Comparison of ENCODE assay signal across 8 mouse cellular contexts in the genomic region with DNA sequence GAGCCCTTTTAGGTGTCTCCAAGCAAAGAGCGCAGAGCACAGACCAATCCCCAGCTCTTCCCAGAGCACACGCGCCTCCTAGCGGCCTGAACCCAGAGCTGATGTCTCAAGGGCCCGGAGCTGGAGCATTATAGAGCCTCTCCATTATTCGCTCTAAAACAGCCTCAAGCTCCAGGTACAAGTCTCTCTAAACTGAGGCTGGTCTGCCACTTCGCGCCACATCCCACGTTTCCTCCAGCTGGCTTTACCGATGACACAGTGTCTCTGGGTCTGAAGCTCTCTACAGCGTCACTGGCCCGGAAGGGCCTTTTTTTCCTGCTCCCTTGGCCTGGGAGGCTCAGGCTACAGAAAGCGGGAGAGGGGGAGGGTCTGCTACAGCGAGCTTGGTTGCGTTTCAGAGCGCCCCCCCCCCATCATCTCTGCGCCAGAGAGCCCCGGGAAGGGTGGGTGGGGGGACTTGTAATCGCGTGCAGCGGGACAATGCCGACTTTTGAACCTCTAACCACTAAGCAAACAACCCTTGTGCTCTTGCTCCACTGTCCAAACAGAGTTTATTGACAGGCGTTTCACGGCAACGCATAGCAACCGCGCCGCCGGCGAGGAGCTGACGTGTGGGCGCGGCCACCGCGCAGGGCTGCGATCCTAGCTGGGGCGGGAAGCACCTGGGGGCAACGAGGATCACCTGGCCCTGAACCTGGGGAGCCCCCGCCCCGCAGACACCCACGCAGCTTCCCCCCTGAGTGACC. TPM values are rescaled to one million over a fixed set of nuclear protein-coding genes. Genes with fewer than 3 reads are reported as not detected.
DNase-seq lines count a peak whose midpoint lies in the region; ATAC-seq and TF ChIP-seq lines count a peak whose summit lies in the region.

No protein-coding gene starts in this region.

- H3K36me3 ChIP-seq in embryonic facial prominence, embryonic 15.5 days = no peaks in the 10 kb centered on the region
- no peaks in the 10 kb centered on the region for H3K36me3 ChIP-seq in intestine, embryonic 14.5 days (ENCODE audit: control insufficient read depth, insufficient read depth, low read length)
- H3K36me3 ChIP-seq in liver, embryonic 16.5 days (ENCODE audit: control insufficient read depth, insufficient read depth) = no peaks in the 10 kb centered on the region
- no peaks in the 10 kb centered on the region for H3K36me3 ChIP-seq in neural tube, embryonic 12.5 days

- peak overlapping the region; percentile 27 for H3K4me2 ChIP-seq in embryonic facial prominence, embryonic 15.5 days (replicated peaks)
- peak overlapping the region; percentile 46 for H3K4me2 ChIP-seq in intestine, embryonic 14.5 days (ENCODE audit: low read length)
- H3K4me2 ChIP-seq in liver, embryonic 16.5 days (ENCODE audit: low read depth, low read length) = peak overlapping the region; percentile 43
- H3K4me2 ChIP-seq in neural tube, embryonic 12.5 days (replicated peaks) = peak overlapping the region; percentile 53

- 0 out of 2 replicates have a peak, but pooled peaks have one; percentile 19 for ATAC-seq in embryonic facial prominence, embryonic 15.5 days (ENCODE audit: insufficient number of reproducible peaks, low FRiP score, low TSS enrichment, low read depth)
- peak; percentile 87 for ATAC-seq in intestine, embryonic 14.5 days (replicated peaks; ENCODE audit: low FRiP score, low TSS enrichment, low read depth)
- ATAC-seq in liver, embryonic 16.5 days (ENCODE audit: low read depth) = peak; percentile 90
- ATAC-seq in neural tube, embryonic 12.5 days (ENCODE audit: low FRiP score, low read depth) = peak; percentile 64

- H3K9ac ChIP-seq in embryonic facial prominence, embryonic 15.5 days = no peak overlapping the region
- H3K9ac ChIP-seq in intestine, embryonic 14.5 days (ENCODE audit: low read length) = no peak overlapping the region
- no peak overlapping the region for H3K9ac ChIP-seq in liver, embryonic 16.5 days (ENCODE audit: low read depth, low read length)
- H3K9ac ChIP-seq in neural tube, embryonic 12.5 days = no peak overlapping the region

- H3K4me3 ChIP-seq in left cerebral cortex, adult 2 months = no peak overlapping the region
- peak overlapping the region; percentile 16 for H3K4me3 ChIP-seq in embryonic facial prominence, embryonic 15.5 days (replicated peaks)
- H3K4me3 ChIP-seq in intestine, embryonic 14.5 days (ENCODE audit: low read depth, low read length) = peak overlapping the region; percentile 43
- peak overlapping the region; percentile 39 for H3K4me3 ChIP-seq in liver, embryonic 16.5 days (ENCODE audit: low read depth, low read length)
- peak overlapping the region; percentile 16; the same call in 1 of the 2 replicates for H3K4me3 ChIP-seq in neural tube, embryonic 12.5 days

- intact Hi-C loops in left cerebral cortex, adult 2 months (cut with DNase I) = loop anchor here (5.0 kb wide), 1 partner anchor 72 kb away; no protein-coding TSS in a partner anchor
- intact Hi-C loops in left cerebral cortex, postnatal 10 days (cut with DNase I) = no loop called here
- intact Hi-C loops in left cerebral cortex, postnatal 14 days (cut with DNase I) = no loop called here

- DNase-seq in left cerebral cortex, adult 2 months (ENCODE audit: extremely low spot score in 1 of 2, low spot score in 2 of 2) = no peak
- DNase-seq in left cerebral cortex, postnatal 10 days (ENCODE audit: extremely low spot score in 1 of 2, low spot score in 2 of 2) = no peak
- DNase-seq in T-cell, adult 2 months (ENCODE audit: low spot score) = peak; percentile 21
- peak; percentile 83 for DNase-seq in intestine, embryonic 14.5 days (ENCODE audit: low spot score)
- no peak for DNase-seq in left cerebral cortex, postnatal 14 days (ENCODE audit: low spot score in 2 of 2)

- H3K27me3 ChIP-seq in embryonic facial prominence, embryonic 15.5 days = peaks cover 96% of the 10 kb centered on the region
- H3K27me3 ChIP-seq in intestine, embryonic 14.5 days (replicated peaks; ENCODE audit: control insufficient read depth, insufficient read depth, low read length) = peaks cover 79% of the 10 kb centered on the region
- peaks cover 72% of the 10 kb centered on the region for H3K27me3 ChIP-seq in liver, embryonic 16.5 days (ENCODE audit: control insufficient read depth, insufficient read depth, low read depth, low read length)
- peaks cover 90% of the 10 kb centered on the region for H3K27me3 ChIP-seq in neural tube, embryonic 12.5 days (replicated peaks)

- peak; percentile 62 for TF ChIP-seq CTCF in left cerebral cortex, adult 2 months (IDR thresholded peaks at IDR 0.05)

- H3K27ac ChIP-seq in left cerebral cortex, adult 2 months = no peak overlapping the region
- no peak overlapping the region for H3K27ac ChIP-seq in embryonic facial prominence, embryonic 15.5 days (replicated peaks)
- H3K27ac ChIP-seq in intestine, embryonic 14.5 days (ENCODE audit: low read depth) = peak overlapping the region; percentile 74
- peak overlapping the region; percentile 82 for H3K27ac ChIP-seq in liver, embryonic 16.5 days (ENCODE audit: low read length)
- no peak overlapping the region for H3K27ac ChIP-seq in neural tube, embryonic 12.5 days

- no peaks in the 10 kb centered on the region for H3K9me3 ChIP-seq in embryonic facial prominence, embryonic 15.5 days (replicated peaks)
- no peaks in the 10 kb centered on the region for H3K9me3 ChIP-seq in intestine, embryonic 14.5 days (ENCODE audit: control insufficient read depth, low read length)
- no peaks in the 10 kb centered on the region for H3K9me3 ChIP-seq in liver, embryonic 16.5 days (replicated peaks; ENCODE audit: control insufficient read depth, low read length)
- H3K9me3 ChIP-seq in neural tube, embryonic 12.5 days = no peaks in the 10 kb centered on the region

- under 1% methylated on average over 40 of the region's 41 CpGs for WGBS in embryonic facial prominence, embryonic 15.5 days
- WGBS in intestine, embryonic 14.5 days = under 1% methylated on average over 41 of the region's 41 CpGs
- WGBS in liver, embryonic 16.5 days (ENCODE audit: insufficient replicate concordance) = under 1% methylated on average over 41 of the region's 41 CpGs
- WGBS in neural tube, embryonic 12.5 days = 1% methylated on average over 40 of the region's 41 CpGs

- H3K4me1 ChIP-seq in embryonic facial prominence, embryonic 15.5 days = peaks cover 11% of the 10 kb centered on the region
- no peaks in the 10 kb centered on the region; the same call in 1 of the 2 replicates for H3K4me1 ChIP-seq in intestine, embryonic 14.5 days (replicated peaks; ENCODE audit: control insufficient read depth, insufficient read depth, low read length)
- H3K4me1 ChIP-seq in liver, embryonic 16.5 days (ENCODE audit: control insufficient read depth, low read depth, low read length) = no peaks in the 10 kb centered on the region
- peaks cover 15% of the 10 kb centered on the region; the same call in 1 of the 2 replicates for H3K4me1 ChIP-seq in neural tube, embryonic 12.5 days

RNA-seq across cellular contexts. Expression of a gene that starts 7.6 kb away (rescaled TPM):
- not detected for total RNA-seq in left cerebral cortex, adult 2 months (2021)
- not detected for total RNA-seq in left cerebral cortex, postnatal 10 days (2021)
- polyA plus RNA-seq in embryonic facial prominence, embryonic 15.5 days (2015; fragmentation: Nextera tagmentation; extraction: Ambion mirVana) = not detected in 2 replicates
- polyA plus RNA-seq in intestine, embryonic 14.5 days (2014; fragmentation: Nextera tagmentation; extraction: Ambion mirVana) = 24.0 and 30.2 TPM in 2 replicates
- polyA plus RNA-seq in liver, embryonic 16.5 days (2015; fragmentation: Nextera tagmentation; extraction: Ambion mirVana) = 0.18 TPM in 1 of 2 replicates, not detected in the other
- not detected in 2 replicates for polyA plus RNA-seq in neural tube, embryonic 12.5 days (2016; fragmentation: Nextera tagmentation; extraction: Ambion mirVana)
- not detected for total RNA-seq in left cerebral cortex, postnatal 14 days (2021)

RNA-seq across cellular contexts. Expression of a gene that starts 22.8 kb away (rescaled TPM):
- total RNA-seq in left cerebral cortex, adult 2 months (2021) = not detected
- total RNA-seq in left cerebral cortex, postnatal 10 days (2021) = not detected
- not detected in 2 replicates for polyA plus RNA-seq in embryonic facial prominence, embryonic 15.5 days (2015; fragmentation: Nextera tagmentation; extraction: Ambion mirVana)
- polyA plus RNA-seq in intestine, embryonic 14.5 days (2014; fragmentation: Nextera tagmentation; extraction: Ambion mirVana) = 1.6 and 1.7 TPM in 2 replicates
- polyA plus RNA-seq in liver, embryonic 16.5 days (2015; fragmentation: Nextera tagmentation; extraction: Ambion mirVana) = 1.6 and 1.8 TPM in 2 replicates
- polyA plus RNA-seq in neural tube, embryonic 12.5 days (2016; fragmentation: Nextera tagmentation; extraction: Ambion mirVana) = not detected in 2 replicates
- total RNA-seq in left cerebral cortex, postnatal 14 days (2021) = not detected

RNA-seq across cellular contexts. Expression of a gene that starts 29.7 kb away (rescaled TPM):
- not detected for total RNA-seq in left cerebral cortex, adult 2 months (2021)
- total RNA-seq in left cerebral cortex, postnatal 10 days (2021) = not detected
- not detected in 2 replicates for polyA plus RNA-seq in embryonic facial prominence, embryonic 15.5 days (2015; fragmentation: Nextera tagmentation; extraction: Ambion mirVana)
- 0.79 and 6.4 TPM in 2 replicates for polyA plus RNA-seq in intestine, embryonic 14.5 days (2014; fragmentation: Nextera tagmentation; extraction: Ambion mirVana)
- 0.13 TPM in 1 of 2 replicates, not detected in the other for polyA plus RNA-seq in liver, embryonic 16.5 days (2015; fragmentation: Nextera tagmentation; extraction: Ambion mirVana)
- polyA plus RNA-seq in neural tube, embryonic 12.5 days (2016; fragmentation: Nextera tagmentation; extraction: Ambion mirVana) = not detected in 2 replicates
- not detected for total RNA-seq in left cerebral cortex, postnatal 14 days (2021)

Comparison
In these comparisons a context has a peak if more than half of its experiments do, and no peak if none do; other contexts are left out.
1. DNase-seq: peak in T-cell, adult 2 months (single experiment) and intestine, embryonic 14.5 days (single experiment); none in left cerebral cortex, adult 2 months (0 of 2), left cerebral cortex, postnatal 10 days (0 of 2) and left cerebral cortex, postnatal 14 days (0 of 2).
2. H3K27ac ChIP-seq: peak in intestine, embryonic 14.5 days (single experiment) and liver, embryonic 16.5 days (single experiment); none in left cerebral cortex, adult 2 months (single experiment), embryonic facial prominence, embryonic 15.5 days (single experiment) and neural tube, embryonic 12.5 days (single experiment).
3. ATAC-seq: peak in every context shown above with its lines; median percentile 90 in liver, embryonic 16.5 days; 87 in intestine, embryonic 14.5 days; 64 in neural tube, embryonic 12.5 days; 19 in embryonic facial prominence, embryonic 15.5 days.
4. RNA of a gene that starts 7.6 kb away (polyA plus RNA-seq): 24.0 to 30.2 TPM in intestine, embryonic 14.5 days; 0.18 TPM in liver, embryonic 16.5 days, not detected in embryonic facial prominence, embryonic 15.5 days and not detected in neural tube, embryonic 12.5 days; every median in the first group is over 10 times any median in the second.
5. Peak in every context shown above with its lines, with median percentiles within 50 percentile points of each other: H3K4me2 ChIP-seq.